Mouse (Mus musculus) limb, embryonic 10.5 days (tissue): ENCODE data around the gene Rin1. TPM values are rescaled to one million over a fixed set of nuclear protein-coding genes. Genes with fewer than 3 reads are reported as not detected.
"Not testable (repeated sequence)": the region's sequence is repeated elsewhere in the genome, so short reads cannot be mapped to it uniquely, and the experiment has no call there.

Experiments
- DNase-seq: peaks from one replicate; pipeline ENCODE4 v3.0.0-alpha.2; 2017; ENCODE audit warnings: low spot score
- H3K27ac ChIP-seq: fragments of 300-500 bp; sonication (generic); 2 replicates; pipeline ENCODE4 v1.5.1; 2016; ENCODE audit warnings: mild to moderate bottlenecking
- H3K27me3 ChIP-seq: fragments of 300-500 bp; sonication (generic); 2 replicates; pipeline ENCODE4 v1.6.1; 2016; ENCODE audit warnings: low read depth, mild to moderate bottlenecking; ENCODE audit not compliant: poor library complexity, severe bottlenecking
- H3K36me3 ChIP-seq: fragments of 300-500 bp; sonication (generic); 2 replicates; pipeline ENCODE4 v1.6.1; 2016; ENCODE audit warnings: mild to moderate bottlenecking, moderate library complexity
- H3K4me1 ChIP-seq: fragments of 300-500 bp; sonication (generic); 2 replicates; pipeline ENCODE4 v1.6.1; 2016
- H3K4me3 ChIP-seq: fragments of 300-500 bp; sonication (generic); 2 replicates; pipeline ENCODE4 v1.5.1; 2016; ENCODE audit warnings: mild to moderate bottlenecking, moderate library complexity
- H3K9me3 ChIP-seq: fragments of 300-500 bp; sonication (generic); replicated peaks from 2 replicates; pipeline ENCODE4 v1.6.1; 2016; ENCODE audit warnings: mild to moderate bottlenecking
- WGBS: fragments of 180-500 bp; shearing (Covaris S2); methylation state at CpG from one replicate; pipeline ENCODE4 v1.1.7; 2016; 5-methylcytosine and 5-hydroxymethylcytosine counted together
- polyA plus RNA-seq: library from polyadenylated mRNA; unstranded; fragments of >200 nt; fragmentation: Nextera tagmentation; extraction: Ambion mirVana; gene quantifications from 2 replicates; pipeline ENCODE4 v1.2.1, GENCODE M21; 2016

Gene Rin1
- polyA plus RNA-seq: 3.1 and 3.5 TPM in 2 replicates

DNA sequence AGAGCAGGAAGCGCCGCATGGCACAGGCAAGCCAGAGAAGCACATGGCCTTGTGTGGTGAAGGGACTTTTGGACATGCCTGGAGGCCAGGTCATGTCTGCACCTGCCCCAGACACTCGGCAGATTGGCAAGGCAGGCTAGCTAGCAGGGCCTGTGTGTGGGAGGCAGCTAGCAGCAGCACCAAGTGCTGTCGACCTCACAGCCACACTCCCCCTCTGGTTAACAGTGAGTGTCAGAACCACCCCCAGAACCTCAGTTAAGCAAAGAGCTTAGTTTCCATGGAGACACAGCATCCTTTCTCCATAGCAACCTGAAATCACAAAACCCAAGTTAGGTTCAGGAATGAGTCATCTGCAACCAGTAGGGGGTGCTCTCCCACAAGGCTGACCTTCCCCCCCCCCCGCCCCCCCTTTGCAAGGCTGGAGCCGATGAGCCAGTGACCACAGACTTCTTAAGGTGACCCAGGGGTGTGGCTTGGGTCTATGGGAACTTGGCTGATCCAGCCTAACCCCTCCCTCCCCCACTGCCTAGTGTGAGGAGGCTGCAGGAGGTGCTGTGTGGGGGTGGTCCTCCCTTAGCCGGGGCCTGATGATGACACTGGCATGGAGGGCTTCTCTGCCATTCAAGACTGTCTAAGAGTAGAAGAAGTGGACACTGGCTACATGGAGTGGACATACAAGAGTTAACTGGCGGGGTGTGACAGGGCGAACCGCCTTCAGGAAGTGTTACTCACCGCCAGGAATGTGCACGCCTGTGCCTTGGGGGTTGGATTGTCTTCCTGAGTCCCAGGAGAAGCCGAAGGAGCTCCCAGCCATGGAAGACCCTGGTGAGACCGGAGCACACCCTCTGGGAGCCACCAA is at the start of gene Rin1:
Gene Rin1 (plus strand): TSS at position 435 of the 859 bp plus-strand sequence.
- 19% methylated on average over 14 of the region's 14 CpGs for WGBS
- H3K4me1 ChIP-seq: peaks cover 38% of the 10 kb centered on the region
- H3K36me3 ChIP-seq: peaks cover 48% of the 10 kb centered on the region
- peaks cover 58% of the 10 kb centered on the region for H3K27me3 ChIP-seq
- peak within 1 kb of the TSS; percentile 63 for H3K27ac ChIP-seq
- peak; percentile 73 for DNase-seq
- H3K4me3 ChIP-seq: peak within 1 kb of the TSS; percentile 41
- no peaks in the 10 kb centered on the region for H3K9me3 ChIP-seq

GRCm38 (mm10) chr19:5001666-5002406 is 48.4 kb upstream of the Rin1 start:
- WGBS: 1% methylated on average over 39 of the region's 39 CpGs
- Histone ChIP-seq H3K9me3 (no peaks in the 10 kb centered on the region), H3K4me1 (peaks cover 11% of the 10 kb centered on the region)

GRCm38 (mm10) chr19:5003644-5004043 is 46.6 kb upstream of the Rin1 start:
- DNase-seq, H3K9me3 ChIP-seq, H3K27ac ChIP-seq, H3K36me3 ChIP-seq, H3K4me3 ChIP-seq: not testable (repeated sequence)
- Histone ChIP-seq H3K27me3 (peaks cover 29% of the 10 kb centered on the region), H3K4me1 (peaks cover 11% of the 10 kb centered on the region)
- 68% methylated on average over 2 of the region's 2 CpGs for WGBS

More at GRCm38 (mm10) chr19:5001666-5002406, 48.4 kb upstream of the Rin1 start:
- DNase-seq: peak; percentile 85
- Histone ChIP-seq H3K27ac (no peak overlapping the region), H3K4me3 (peak overlapping the region; percentile 48), H3K36me3 (no peaks in the 10 kb centered on the region), H3K27me3 (peaks cover 34% of the 10 kb centered on the region)

- Histone ChIP-seq H3K36me3 (no peaks in the 10 kb centered on the region), H3K27me3 (peaks cover 20% of the 10 kb centered on the region), H3K4me1 (peaks cover 11% of the 10 kb centered on the region), H3K4me3 (no peak overlapping the region), H3K9me3 (no peaks in the 10 kb centered on the region), H3K27ac (no peak overlapping the region)
- WGBS: 72% methylated on average over 4 of the region's 4 CpGs
- DNase-seq: no peak
Observed at GRCm38 (mm10) chr19:5004925-5005324, 45.4 kb upstream of the Rin1 start.

- H3K27me3 ChIP-seq: no peaks in the 10 kb centered on the region
- H3K4me1 ChIP-seq: peaks cover 10% of the 10 kb centered on the region
- H3K27ac ChIP-seq: no peak overlapping the region
- DNase-seq: no peak
- no peaks in the 10 kb centered on the region for H3K36me3 ChIP-seq
- no peaks in the 10 kb centered on the region for H3K9me3 ChIP-seq
- no peak overlapping the region for H3K4me3 ChIP-seq
- 73% methylated on average over 8 of the region's 8 CpGs for WGBS
Observed at GRCm38 (mm10) chr19:5013138-5013537, 37.1 kb upstream of the Rin1 start.

DNA sequence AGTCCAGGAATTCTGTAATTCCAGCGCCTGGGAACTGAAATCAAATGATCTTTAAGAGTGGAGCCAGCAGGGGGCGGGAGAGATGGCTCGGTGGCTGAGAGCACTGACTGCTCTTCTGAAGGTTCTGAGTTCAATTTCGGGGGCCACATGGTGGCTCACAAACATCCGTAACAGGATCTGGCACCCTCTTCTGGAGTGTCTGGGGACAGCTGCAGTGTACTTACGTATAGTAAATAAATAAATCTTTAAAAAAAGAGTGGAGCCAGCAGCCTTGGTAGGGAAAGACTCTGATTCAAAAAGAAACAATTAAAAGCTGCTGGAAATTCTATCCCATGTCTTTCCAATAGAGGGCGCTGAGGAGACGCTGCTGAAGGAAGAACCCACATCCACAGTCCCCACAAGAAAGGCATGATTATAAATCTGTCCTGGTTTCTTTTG is 35.3 kb upstream of the Rin1 start:
- Histone ChIP-seq H3K4me1 (peaks cover 10% of the 10 kb centered on the region), H3K9me3 (no peaks in the 10 kb centered on the region), H3K36me3 (no peaks in the 10 kb centered on the region), H3K4me3 (no peak overlapping the region), H3K27ac (no peak overlapping the region), H3K27me3 (no peaks in the 10 kb centered on the region)
- WGBS: 24% methylated on average over 8 of the region's 8 CpGs
- DNase-seq: peak; percentile 50

- peak overlapping the region; percentile 21; the same call in 1 of the 2 replicates for H3K4me3 ChIP-seq
- 42% methylated on average over 10 of the region's 10 CpGs for WGBS
- DNase-seq: peak; percentile 48
Observed at GRCm38 (mm10) chr19:5016221-5016742, 34.0 kb upstream of the Rin1 start.

GRCm38 (mm10) chr19:5016782-5017181 is 33.5 kb upstream of the Rin1 start:
- Histone ChIP-seq H3K9me3 (no peaks in the 10 kb centered on the region), H3K36me3 (no peaks in the 10 kb centered on the region), H3K4me3 (peak overlapping the region; percentile 21; the same call in 1 of the 2 replicates), H3K27ac (peak overlapping the region; percentile 50), H3K27me3 (no peaks in the 10 kb centered on the region), H3K4me1 (peaks cover 10% of the 10 kb centered on the region)
- DNase-seq: peak; percentile 85
- 23% methylated on average over 12 of the region's 12 CpGs for WGBS

More at GRCm38 (mm10) chr19:5016221-5016742, 34.0 kb upstream of the Rin1 start:
- Histone ChIP-seq H3K27ac (peak overlapping the region; percentile 50), H3K4me1 (peaks cover 10% of the 10 kb centered on the region), H3K27me3 (no peaks in the 10 kb centered on the region), H3K36me3 (no peaks in the 10 kb centered on the region), H3K9me3 (no peaks in the 10 kb centered on the region)

DNA sequence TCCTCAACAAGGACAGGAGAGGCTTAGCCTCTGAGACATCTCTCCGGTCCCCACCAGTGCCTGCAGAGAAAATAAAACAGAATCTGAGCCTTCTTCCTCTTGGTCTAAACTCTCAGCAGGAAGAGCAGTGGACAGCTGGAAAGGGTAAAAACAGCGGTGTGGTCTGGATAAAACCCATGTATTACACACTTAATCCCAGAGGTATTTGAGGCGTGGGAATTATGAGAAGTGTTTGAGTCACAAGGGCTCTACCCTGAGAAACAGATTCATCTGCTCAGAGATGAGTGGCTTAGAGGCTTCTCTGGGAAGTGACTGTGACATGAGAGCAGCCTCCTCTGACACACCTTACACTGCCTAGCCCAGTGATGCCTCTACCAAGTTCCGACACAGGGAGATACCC is 32.7 kb upstream of the Rin1 start:
- no peaks in the 10 kb centered on the region for H3K36me3 ChIP-seq
- DNase-seq: no peak
- WGBS: 91% methylated on average over 4 of the region's 4 CpGs
- no peak overlapping the region for H3K4me3 ChIP-seq
- H3K4me1 ChIP-seq: peaks cover 10% of the 10 kb centered on the region
- no peak overlapping the region for H3K27ac ChIP-seq
- H3K9me3 ChIP-seq: no peaks in the 10 kb centered on the region
- no peaks in the 10 kb centered on the region for H3K27me3 ChIP-seq

DNA sequence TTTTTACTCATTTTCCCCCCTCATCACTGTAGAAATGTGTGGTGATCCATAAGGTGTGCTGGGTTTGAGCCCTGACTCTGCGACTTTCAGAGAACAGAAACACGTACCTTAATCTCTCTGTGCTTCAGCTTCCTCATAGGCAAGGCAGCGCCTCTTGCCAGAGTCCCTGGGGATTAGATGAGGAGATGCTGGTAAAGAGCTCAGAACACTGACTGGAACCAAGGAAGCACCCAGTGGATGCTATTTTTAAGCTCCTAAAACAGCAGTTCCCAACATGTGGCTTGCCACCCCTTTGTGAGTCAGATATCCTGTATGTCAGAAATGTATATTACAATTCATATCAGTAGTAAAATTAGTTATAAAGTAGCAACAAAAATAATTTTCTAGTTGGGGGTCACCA is 32.1 kb upstream of the Rin1 start:
- 86% methylated on average over 3 of the region's 3 CpGs for WGBS
- no peak overlapping the region for H3K4me3 ChIP-seq
- no peak overlapping the region for H3K27ac ChIP-seq
- no peaks in the 10 kb centered on the region for H3K36me3 ChIP-seq
- DNase-seq: no peak
- H3K27me3 ChIP-seq: no peaks in the 10 kb centered on the region
- H3K4me1 ChIP-seq: peaks cover 10% of the 10 kb centered on the region
- no peaks in the 10 kb centered on the region for H3K9me3 ChIP-seq

- no peak overlapping the region for H3K4me3 ChIP-seq
- H3K27me3 ChIP-seq: no peaks in the 10 kb centered on the region
- 88% methylated on average over 2 of the region's 2 CpGs for WGBS
- H3K4me1 ChIP-seq: peaks cover 16% of the 10 kb centered on the region
- no peak for DNase-seq
- no peaks in the 10 kb centered on the region for H3K9me3 ChIP-seq
- H3K36me3 ChIP-seq: peaks cover 6% of the 10 kb centered on the region
- H3K27ac ChIP-seq: no peak overlapping the region
Observed at GRCm38 (mm10) chr19:5021416-5021815, 28.9 kb upstream of the Rin1 start.

GRCm38 (mm10) chr19:5023621-5024479 is 26.4 kb upstream of the Rin1 start, which contains the start of gene Slc29a2:
Gene Slc29a2, plus strand, starts transcription at chr19:5023860.
- peak; percentile 95 for DNase-seq
- H3K4me3 ChIP-seq: peak within 1 kb of the TSS; percentile 63
- H3K4me1 ChIP-seq: peaks cover 12% of the 10 kb centered on the region
- no peaks in the 10 kb centered on the region for H3K9me3 ChIP-seq
- under 1% methylated on average over 62 of the region's 62 CpGs for WGBS
- peaks cover 31% of the 10 kb centered on the region for H3K36me3 ChIP-seq
- H3K27me3 ChIP-seq: no peaks in the 10 kb centered on the region
- H3K27ac ChIP-seq: peak within 1 kb of the TSS; percentile 91
